Mouse (Mus musculus): ENCODE results near the gene Castor1. TPM values are rescaled to one million over a fixed set of nuclear protein-coding genes. Genes with fewer than 3 reads are reported as not detected.

The Castor1 gene
- polyA plus RNA-seq, 1 experiment from 2014 or later, result 4.2 TPM

DNA sequence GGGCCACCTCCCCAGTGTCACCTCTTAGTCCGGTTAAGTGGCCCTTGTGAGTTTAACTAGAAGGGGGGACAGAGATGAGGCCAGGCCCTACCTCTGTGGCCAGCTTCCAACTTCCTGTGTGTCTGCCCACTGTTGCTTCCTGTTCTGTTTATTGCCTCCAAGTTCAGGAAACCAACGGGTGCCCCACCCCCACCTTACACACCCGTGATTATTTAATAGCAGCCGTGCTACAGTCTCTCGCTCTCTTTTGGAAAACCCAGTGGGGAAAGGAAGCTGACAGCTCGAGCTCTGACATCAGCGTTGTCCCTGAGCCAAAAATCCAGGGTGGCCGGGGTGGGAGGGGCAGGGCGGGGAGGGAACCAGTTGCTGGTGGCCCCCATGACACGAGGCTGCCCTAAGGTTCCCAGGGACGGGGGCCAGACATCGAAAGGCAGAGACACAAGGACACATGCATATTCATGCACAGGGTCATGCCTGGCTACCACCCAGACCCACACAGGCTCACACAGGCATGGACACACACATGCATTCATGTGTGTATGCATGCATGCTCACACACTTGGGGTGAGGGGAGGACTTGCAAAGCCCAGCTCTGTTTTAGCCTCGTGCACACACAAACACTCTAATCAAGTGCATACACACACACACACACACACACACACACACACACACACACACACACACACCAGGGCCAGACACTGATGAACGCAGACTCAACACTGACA lies 42.6 kb downstream of the Castor1 start:
- no peak overlapping the region; the same call in 1 of the 2 replicates for H3K9ac ChIP-seq (ENCODE audit: low read depth, low read length)
- WGBS, result 37% methylated on average over 14 of the region's 14 CpGs
- H3K9me3 ChIP-seq (replicated peaks; ENCODE audit: control insufficient read depth, low read length, poor library complexity, severe bottlenecking), result no peaks in the 10 kb centered on the region
- H3K36me3 ChIP-seq (ENCODE audit: control insufficient read depth, insufficient read depth, low read length), result no peaks in the 10 kb centered on the region
- H3K27me3 ChIP-seq (ENCODE audit: control insufficient read depth, insufficient read depth, low read depth, low read length), result peaks cover 15% of the 10 kb centered on the region
- ATAC-seq, result no peak
- peak overlapping the region; percentile 1; the same call in 1 of the 2 replicates for H3K4me2 ChIP-seq (ENCODE audit: low read length)
- H3K4me1 ChIP-seq (ENCODE audit: control insufficient read depth, insufficient read depth, low read length), result peaks cover 4% of the 10 kb centered on the region; the same call in 1 of the 2 replicates
- no peak overlapping the region for H3K4me3 ChIP-seq (ENCODE audit: low read depth, low read length)
- H3K27ac ChIP-seq (ENCODE audit: low read length), result no peak overlapping the region

DNA sequence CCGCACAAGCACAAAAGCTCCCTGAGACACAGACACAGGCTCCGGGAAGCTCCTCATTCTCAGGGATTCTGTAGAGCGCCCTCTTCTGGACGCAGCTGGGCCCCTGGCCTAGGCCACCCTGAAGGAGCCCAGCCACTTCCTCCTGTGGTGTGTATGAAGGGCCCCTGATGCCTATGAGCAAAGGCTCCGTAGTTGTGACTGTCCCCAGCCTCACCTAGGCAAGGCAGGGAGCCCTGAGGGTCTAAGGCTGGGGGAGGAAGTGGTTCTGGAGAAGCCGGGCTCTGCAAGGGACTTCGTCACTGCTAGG lies 43.1 kb downstream of the Castor1 start:
- H3K27me3 ChIP-seq (ENCODE audit: control insufficient read depth, insufficient read depth, low read depth, low read length), result peaks cover 19% of the 10 kb centered on the region
- H3K4me2 ChIP-seq (ENCODE audit: low read length), result no peak overlapping the region
- no peaks in the 10 kb centered on the region for H3K9me3 ChIP-seq (replicated peaks; ENCODE audit: control insufficient read depth, low read length, poor library complexity, severe bottlenecking)
- no peak for ATAC-seq
- H3K4me3 ChIP-seq (ENCODE audit: low read depth, low read length), result no peak overlapping the region
- WGBS, result 45% methylated on average over 6 of the region's 7 CpGs
- no peak overlapping the region for H3K9ac ChIP-seq (ENCODE audit: low read depth, low read length)
- H3K36me3 ChIP-seq (ENCODE audit: control insufficient read depth, insufficient read depth, low read length), result no peaks in the 10 kb centered on the region
- peaks cover 6% of the 10 kb centered on the region; the same call in 1 of the 2 replicates for H3K4me1 ChIP-seq (ENCODE audit: control insufficient read depth, insufficient read depth, low read length)
- no peak overlapping the region for H3K27ac ChIP-seq (ENCODE audit: low read length)

DNA sequence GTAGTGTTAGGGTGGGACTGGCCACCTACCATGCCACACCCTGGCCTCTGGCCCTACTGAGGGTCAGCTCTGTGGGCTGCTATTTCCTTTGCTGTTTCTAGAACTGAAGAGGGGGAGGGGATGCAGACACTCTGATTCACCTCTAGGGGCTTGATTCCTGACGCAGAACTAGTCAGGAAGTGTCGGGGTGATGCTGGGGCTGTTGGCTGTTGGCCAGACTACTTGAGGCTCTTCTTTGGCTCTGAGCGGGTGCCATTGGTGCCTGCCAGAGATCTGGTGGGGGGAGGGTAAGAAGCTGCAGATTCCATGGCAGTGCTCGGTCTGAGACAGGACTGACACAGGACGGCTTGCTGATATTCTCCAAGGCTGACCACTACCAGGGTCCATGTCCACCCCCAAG lies 43.9 kb downstream of the Castor1 start:
- no peaks in the 10 kb centered on the region for H3K9me3 ChIP-seq (replicated peaks; ENCODE audit: control insufficient read depth, low read length, poor library complexity, severe bottlenecking)
- no peak overlapping the region for H3K4me3 ChIP-seq (ENCODE audit: low read depth, low read length)
- no peaks in the 10 kb centered on the region for H3K36me3 ChIP-seq (ENCODE audit: control insufficient read depth, insufficient read depth, low read length)
- H3K27me3 ChIP-seq (ENCODE audit: control insufficient read depth, insufficient read depth, low read depth, low read length), result peaks cover 25% of the 10 kb centered on the region
- no peak for ATAC-seq
- peaks cover 13% of the 10 kb centered on the region for H3K4me1 ChIP-seq (ENCODE audit: control insufficient read depth, insufficient read depth, low read length)
- H3K27ac ChIP-seq (ENCODE audit: low read length), result no peak overlapping the region
- no peak overlapping the region for H3K9ac ChIP-seq (ENCODE audit: low read depth, low read length)
- no peak overlapping the region for H3K4me2 ChIP-seq (ENCODE audit: low read length)
- WGBS, result 31% methylated on average over 5 of the region's 5 CpGs

DNA sequence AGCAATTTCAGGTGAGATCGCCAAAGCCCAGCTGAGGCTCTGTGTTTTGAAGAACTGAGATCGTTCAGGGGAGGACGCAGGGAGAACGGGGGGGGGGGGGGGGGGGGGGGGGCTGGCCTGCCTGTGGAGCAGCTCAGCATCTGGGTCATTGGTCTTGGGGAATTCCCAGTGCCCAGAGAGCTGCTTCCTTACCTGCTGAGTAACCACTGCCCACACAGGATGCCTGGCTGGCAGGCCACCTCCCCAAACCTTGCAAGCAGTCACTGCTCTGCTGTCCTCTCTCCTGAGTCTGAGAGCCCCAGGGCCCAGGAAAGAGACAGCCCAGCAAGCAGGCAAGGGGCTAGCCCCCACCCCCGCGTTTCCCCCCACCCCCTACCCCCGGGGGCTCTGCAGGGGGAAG lies 44.8 kb downstream of the Castor1 start:
- ATAC-seq, result no peak
- Histone ChIP-seq H3K36me3 (ENCODE audit: control insufficient read depth, insufficient read depth, low read length) (no peaks in the 10 kb centered on the region), H3K27me3 (ENCODE audit: control insufficient read depth, insufficient read depth, low read depth, low read length) (peaks cover 33% of the 10 kb centered on the region), H3K4me1 (ENCODE audit: control insufficient read depth, insufficient read depth, low read length) (peaks cover 15% of the 10 kb centered on the region), H3K9me3 (replicated peaks; ENCODE audit: control insufficient read depth, low read length, poor library complexity, severe bottlenecking) (no peaks in the 10 kb centered on the region), H3K9ac (ENCODE audit: low read depth, low read length) (no peak overlapping the region), H3K4me2 (ENCODE audit: low read length) (no peak overlapping the region), H3K4me3 (ENCODE audit: low read depth, low read length) (no peak overlapping the region), H3K27ac (ENCODE audit: low read length) (no peak overlapping the region)
- WGBS, result 26% methylated on average over 6 of the region's 7 CpGs

DNA sequence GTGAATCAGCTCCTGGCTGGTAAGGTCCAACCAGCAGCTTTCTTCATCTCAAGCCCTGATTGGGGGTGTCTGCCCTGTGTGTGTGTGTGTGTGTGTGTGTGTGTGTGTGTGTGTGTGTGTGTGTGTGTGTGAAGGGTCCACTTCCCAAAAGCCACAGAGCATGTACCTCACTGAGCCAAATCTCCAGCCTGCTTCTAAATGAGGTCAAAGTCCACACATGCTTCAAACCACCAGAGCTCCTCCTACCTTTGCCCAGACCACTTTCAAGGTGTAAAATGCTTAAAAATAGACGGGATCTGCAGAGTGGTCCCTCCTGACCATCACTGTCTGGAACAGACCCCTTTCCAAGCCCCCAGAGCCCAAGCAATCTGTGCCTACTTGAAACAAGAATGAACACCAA lies 45.3 kb downstream of the Castor1 start:
- 28% methylated on average over 1 of the region's 1 CpGs for WGBS
- H3K9ac ChIP-seq (ENCODE audit: low read depth, low read length), result no peak overlapping the region
- H3K9me3 ChIP-seq (replicated peaks; ENCODE audit: control insufficient read depth, low read length, poor library complexity, severe bottlenecking), result no peaks in the 10 kb centered on the region
- H3K27ac ChIP-seq (ENCODE audit: low read length), result no peak overlapping the region
- no peaks in the 10 kb centered on the region for H3K36me3 ChIP-seq (ENCODE audit: control insufficient read depth, insufficient read depth, low read length)
- peaks cover 15% of the 10 kb centered on the region for H3K4me1 ChIP-seq (ENCODE audit: control insufficient read depth, insufficient read depth, low read length)
- ATAC-seq, result no peak
- H3K27me3 ChIP-seq (ENCODE audit: control insufficient read depth, insufficient read depth, low read depth, low read length), result peaks cover 37% of the 10 kb centered on the region
- H3K4me3 ChIP-seq (ENCODE audit: low read depth, low read length), result no peak overlapping the region
- H3K4me2 ChIP-seq (ENCODE audit: low read length), result no peak overlapping the region

DNA sequence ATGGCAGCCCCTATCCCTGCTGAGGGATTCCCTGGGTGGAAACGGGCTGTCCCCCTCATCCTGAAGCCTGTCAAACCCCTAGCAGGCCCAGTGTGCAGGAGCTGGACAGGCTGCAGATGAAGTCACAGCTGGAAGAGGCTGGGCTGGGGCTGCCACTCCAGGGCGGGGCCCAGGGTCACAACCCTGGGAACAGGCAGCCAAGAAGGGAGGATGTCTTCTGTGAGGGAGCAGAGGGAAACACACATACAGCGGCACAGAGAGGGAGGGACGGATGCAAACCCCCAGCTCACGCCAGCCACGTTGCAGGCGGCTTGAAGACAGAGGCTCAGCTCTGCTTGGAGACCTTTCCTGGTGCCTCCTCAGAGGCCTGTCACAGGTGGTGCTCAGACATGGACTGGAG lies 46.0 kb downstream of the Castor1 start:
- Histone ChIP-seq H3K27me3 (ENCODE audit: control insufficient read depth, insufficient read depth, low read depth, low read length) (peaks cover 42% of the 10 kb centered on the region), H3K27ac (ENCODE audit: low read length) (no peak overlapping the region), H3K4me3 (ENCODE audit: low read depth, low read length) (no peak overlapping the region), H3K4me2 (ENCODE audit: low read length) (no peak overlapping the region), H3K9ac (ENCODE audit: low read depth, low read length) (no peak overlapping the region), H3K36me3 (ENCODE audit: control insufficient read depth, insufficient read depth, low read length) (no peaks in the 10 kb centered on the region), H3K4me1 (ENCODE audit: control insufficient read depth, insufficient read depth, low read length) (peaks cover 15% of the 10 kb centered on the region), H3K9me3 (replicated peaks; ENCODE audit: control insufficient read depth, low read length, poor library complexity, severe bottlenecking) (no peaks in the 10 kb centered on the region)
- no peak for ATAC-seq
- 75% methylated on average over 7 of the region's 7 CpGs for WGBS

DNA sequence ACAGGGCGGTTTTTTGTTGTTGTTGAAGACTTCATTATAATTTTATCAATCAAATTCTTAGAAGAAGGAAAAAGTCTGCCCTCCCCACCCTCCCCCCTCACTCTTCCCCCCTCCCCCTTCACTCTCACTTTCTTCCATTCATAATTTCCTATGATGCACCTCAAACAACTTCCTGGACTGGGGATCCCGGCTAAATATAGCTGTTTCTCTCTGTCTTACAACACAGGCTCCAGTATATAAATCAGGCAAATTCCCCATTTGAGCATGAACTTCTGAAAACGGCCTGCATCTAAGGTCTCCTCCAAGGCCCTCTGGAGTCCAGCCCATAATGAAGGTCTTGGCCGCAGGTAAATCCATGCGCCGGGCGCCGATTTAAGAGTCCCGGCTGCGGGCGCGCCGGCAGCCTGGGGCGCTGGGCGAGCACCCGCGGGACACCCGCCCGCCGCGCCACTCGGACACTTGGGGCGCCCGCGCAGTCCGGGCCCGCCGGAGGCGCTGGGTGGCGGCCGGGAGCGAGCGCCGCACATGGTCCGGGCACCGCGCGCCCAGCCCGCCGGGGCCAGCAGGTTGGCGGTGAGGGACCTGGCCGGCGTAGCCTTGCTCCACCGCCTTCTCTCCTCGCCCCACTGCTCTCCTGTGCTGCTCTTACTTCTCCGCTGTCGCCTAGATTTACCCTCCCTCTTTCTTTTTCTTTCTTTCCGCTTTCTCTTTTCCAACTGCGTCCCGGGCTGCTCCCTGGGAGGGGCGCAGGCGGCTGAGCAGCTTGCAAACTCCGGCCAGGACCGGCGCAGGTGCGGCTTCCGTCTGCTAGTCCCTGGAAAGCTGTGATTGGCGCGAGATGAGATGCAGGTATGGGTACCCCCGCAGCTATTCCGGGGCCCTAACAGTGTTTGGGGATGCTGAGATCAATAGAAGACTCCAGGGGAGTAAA lies 48.5 kb downstream of the Castor1 start:
- ATAC-seq, result no peak
- Histone ChIP-seq H3K27ac (ENCODE audit: low read length) (no peak overlapping the region), H3K9ac (ENCODE audit: low read depth, low read length) (peak overlapping the region; percentile 56), H3K4me3 (ENCODE audit: low read depth, low read length) (peak overlapping the region; percentile 56), H3K4me1 (ENCODE audit: control insufficient read depth, insufficient read depth, low read length) (peaks cover 15% of the 10 kb centered on the region), H3K4me2 (ENCODE audit: low read length) (peak overlapping the region; percentile 99), H3K9me3 (replicated peaks; ENCODE audit: control insufficient read depth, low read length, poor library complexity, severe bottlenecking) (no peaks in the 10 kb centered on the region), H3K36me3 (ENCODE audit: control insufficient read depth, insufficient read depth, low read length) (no peaks in the 10 kb centered on the region), H3K27me3 (ENCODE audit: control insufficient read depth, insufficient read depth, low read depth, low read length) (peaks cover 42% of the 10 kb centered on the region)
- under 1% methylated on average over 60 of the region's 61 CpGs for WGBS

DNA sequence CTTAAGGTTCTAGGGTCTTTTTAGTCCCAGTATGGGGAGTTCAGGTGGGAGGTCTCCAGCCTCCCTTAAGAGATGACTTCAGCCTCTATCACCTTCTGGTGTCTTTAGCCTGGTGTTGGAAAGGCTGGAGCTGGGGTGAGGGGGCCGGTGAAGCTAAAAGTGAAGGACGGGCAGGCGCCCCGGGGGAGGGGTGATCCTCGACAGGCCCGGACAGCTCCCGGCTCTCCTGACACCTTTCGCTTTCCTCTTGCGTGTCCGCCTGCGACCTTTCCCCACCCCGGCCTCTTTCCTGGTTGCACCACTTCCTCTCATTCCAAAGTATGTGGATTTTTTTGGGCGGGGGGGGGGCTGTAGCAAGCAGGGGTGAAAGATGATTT lies 49.2 kb downstream of the Castor1 start:
- Histone ChIP-seq H3K4me1 (ENCODE audit: control insufficient read depth, insufficient read depth, low read length) (peaks cover 12% of the 10 kb centered on the region), H3K27ac (ENCODE audit: low read length) (no peak overlapping the region), H3K36me3 (ENCODE audit: control insufficient read depth, insufficient read depth, low read length) (no peaks in the 10 kb centered on the region), H3K4me2 (ENCODE audit: low read length) (peak overlapping the region; percentile 99), H3K9ac (ENCODE audit: low read depth, low read length) (no peak overlapping the region), H3K27me3 (ENCODE audit: control insufficient read depth, insufficient read depth, low read depth, low read length) (peaks cover 42% of the 10 kb centered on the region), H3K4me3 (ENCODE audit: low read depth, low read length) (peak overlapping the region; percentile 56), H3K9me3 (replicated peaks; ENCODE audit: control insufficient read depth, low read length, poor library complexity, severe bottlenecking) (no peaks in the 10 kb centered on the region)
- ATAC-seq, result no peak
- 6% methylated on average over 13 of the region's 13 CpGs for WGBS

DNA sequence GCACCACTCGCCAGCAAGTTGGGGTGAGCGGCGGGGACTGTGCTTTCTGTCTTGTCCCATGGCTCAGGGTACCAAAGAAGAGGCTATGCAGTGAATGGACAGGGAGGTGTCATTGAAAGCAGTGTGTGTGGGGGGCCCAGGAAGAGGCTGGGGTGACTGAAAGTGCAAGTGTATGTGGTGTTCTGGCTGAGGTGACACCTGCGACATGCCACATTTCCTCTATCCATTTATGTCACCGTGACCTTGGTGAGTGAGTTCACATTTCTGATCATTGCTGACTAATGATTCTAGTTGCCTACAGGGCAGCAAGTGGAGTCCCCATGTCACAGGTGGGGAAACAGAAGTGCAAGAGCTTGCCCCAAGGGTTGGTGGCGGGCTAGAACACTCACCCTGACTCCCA lies 50.5 kb downstream of the Castor1 start:
- H3K27ac ChIP-seq (ENCODE audit: low read length), result no peak overlapping the region
- no peak for ATAC-seq
- no peaks in the 10 kb centered on the region for H3K36me3 ChIP-seq (ENCODE audit: control insufficient read depth, insufficient read depth, low read length)
- peaks cover 42% of the 10 kb centered on the region for H3K27me3 ChIP-seq (ENCODE audit: control insufficient read depth, insufficient read depth, low read depth, low read length)
- H3K4me1 ChIP-seq (ENCODE audit: control insufficient read depth, insufficient read depth, low read length), result peaks cover 12% of the 10 kb centered on the region
- no peaks in the 10 kb centered on the region for H3K9me3 ChIP-seq (replicated peaks; ENCODE audit: control insufficient read depth, low read length, poor library complexity, severe bottlenecking)
- WGBS, result 89% methylated on average over 6 of the region's 6 CpGs
- H3K4me3 ChIP-seq (ENCODE audit: low read depth, low read length), result no peak overlapping the region
- no peak overlapping the region for H3K9ac ChIP-seq (ENCODE audit: low read depth, low read length)
- no peak overlapping the region for H3K4me2 ChIP-seq (ENCODE audit: low read length)

Measured in midbrain, embryonic 16.5 days (tissue).